Mouse (Mus musculus) heart, embryonic 15.5 days (tissue): ENCODE results near the gene Aasdh. TPM values are rescaled to one million over a fixed set of nuclear protein-coding genes. Genes with fewer than 3 reads are reported as not detected.
A peak's percentile ranks its signal among the peaks of the same experiment; 100 is the strongest.

Source experiments
- ATAC-seq: fragments of 200-750 bp; cut with Nextera tagmentation; replicated peaks from 2 replicates; pipeline ENCODE4 v1.8.0; 2017; ENCODE audit warnings: low read depth, moderate TSS enrichment; ENCODE audit not compliant: insufficient number of reproducible peaks, insufficient read depth, low FRiP score
- H3K27ac ChIP-seq: fragments of 300-500 bp; sonication (generic); 2 replicates; pipeline ENCODE4 v1.5.1; 2015; ENCODE audit warnings: mild to moderate bottlenecking, inconsistent platforms
- H3K27me3 ChIP-seq: fragments of 300-500 bp; sonication (generic); 2 replicates; pipeline ENCODE4 v1.6.1; 2015; ENCODE audit warnings: inconsistent platforms
- H3K36me3 ChIP-seq: fragments of 300-500 bp; sonication (generic); 2 replicates; pipeline ENCODE4 v1.6.1; 2015; ENCODE audit warnings: mild to moderate bottlenecking, inconsistent platforms
- H3K4me1 ChIP-seq: fragments of 300-500 bp; sonication (generic); replicated peaks from 2 replicates; pipeline ENCODE4 v1.6.1; 2015; ENCODE audit warnings: inconsistent platforms
- H3K4me2 ChIP-seq: fragments of 300-500 bp; sonication (generic); 2 replicates; pipeline ENCODE4 v1.6.1; 2015; ENCODE audit warnings: inconsistent platforms, mild to moderate bottlenecking, moderate library complexity
- H3K4me3 ChIP-seq: fragments of 300-500 bp; sonication (generic); 2 replicates; pipeline ENCODE4 v1.5.1; 2015; ENCODE audit warnings: mild to moderate bottlenecking, inconsistent platforms
- H3K9ac ChIP-seq: fragments of 300-500 bp; sonication (generic); 2 replicates; pipeline ENCODE4 v1.6.1; 2015; ENCODE audit warnings: mild to moderate bottlenecking, inconsistent platforms
- H3K9me3 ChIP-seq: fragments of 300-500 bp; sonication (generic); replicated peaks from 2 replicates; pipeline ENCODE4 v1.6.1; 2016; ENCODE audit warnings: inconsistent platforms
- WGBS: fragments of 180-500 bp; shearing (Covaris S2); methylation state at CpG from one replicate; pipeline ENCODE4 v1.1.7; 2015; ENCODE audit warnings: mixed read lengths; 5-methylcytosine and 5-hydroxymethylcytosine counted together
- polyA plus RNA-seq: library from polyadenylated mRNA; unstranded; fragments of >200 nt; fragmentation: Nextera tagmentation; extraction: Ambion mirVana; gene quantifications from 2 replicates; pipeline ENCODE4 v1.2.1, GENCODE M21; 2015

Gene Aasdh
- polyA plus RNA-seq, 1 experiment from 2014 or later: 14.1 TPM

DNA sequence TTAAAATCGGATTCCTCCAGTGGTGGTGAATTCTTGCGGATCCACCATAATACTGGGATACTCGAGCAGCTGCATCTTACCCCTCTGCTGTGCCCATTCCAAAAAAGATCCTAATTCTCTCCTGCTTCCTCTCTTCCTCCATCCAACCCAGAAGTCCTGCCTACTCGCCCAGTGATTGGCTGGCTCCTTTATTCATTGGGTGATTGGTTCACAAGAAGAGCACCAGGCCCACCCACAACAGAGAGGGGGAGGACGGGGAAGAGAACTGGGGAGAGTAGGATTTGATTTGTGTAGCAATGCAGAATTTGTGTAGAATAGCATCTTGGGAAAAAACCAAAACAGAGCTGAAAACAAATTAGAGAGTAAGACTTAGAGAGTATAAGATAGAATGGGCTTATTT lies 68.3 kb downstream of the Aasdh start:
- H3K27ac ChIP-seq: no peak overlapping the region
- no peaks in the 10 kb centered on the region for H3K9me3 ChIP-seq
- no peak overlapping the region for H3K9ac ChIP-seq
- no peaks in the 10 kb centered on the region for H3K27me3 ChIP-seq
- ATAC-seq: no peak
- H3K4me2 ChIP-seq: peak overlapping the region; percentile 43; the same call in 1 of the 2 replicates
- no peaks in the 10 kb centered on the region for H3K36me3 ChIP-seq
- WGBS: 60% methylated on average over 5 of the region's 5 CpGs
- no peaks in the 10 kb centered on the region for H3K4me1 ChIP-seq
- H3K4me3 ChIP-seq: peak overlapping the region; percentile 18; the same call in 1 of the 2 replicates

DNA sequence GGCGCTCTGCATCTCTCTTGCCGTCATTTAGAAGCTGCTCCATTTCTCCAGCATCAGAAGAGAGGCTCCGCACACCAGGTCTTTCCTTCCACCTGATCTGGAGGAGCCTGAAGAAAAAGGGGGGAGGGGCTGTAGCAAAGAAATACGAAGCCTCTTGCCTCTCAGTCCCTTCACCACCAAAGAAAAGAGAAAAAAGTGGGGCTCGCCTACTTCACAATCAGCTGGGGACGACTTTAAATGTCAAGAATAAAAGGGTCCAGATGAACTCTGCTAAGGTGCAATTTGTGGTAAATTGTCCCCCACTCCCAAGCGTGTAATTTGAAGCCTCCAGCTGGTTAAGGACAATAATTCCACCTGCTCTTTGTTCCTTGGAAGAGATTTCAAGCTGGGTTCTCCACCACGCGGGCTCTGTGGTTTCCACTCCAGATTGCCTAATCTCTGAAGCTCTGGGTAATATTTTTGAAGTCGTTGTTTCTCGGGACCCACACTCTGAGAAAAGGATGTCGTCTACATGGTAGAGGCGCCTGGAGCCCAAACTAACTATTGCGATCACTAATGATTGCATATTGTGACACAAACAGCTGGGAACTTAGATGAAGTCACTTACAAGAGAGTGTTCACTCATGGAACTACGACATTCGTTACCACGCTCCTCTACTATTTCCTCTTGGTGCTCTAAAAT lies 72.6 kb downstream of the Aasdh start:
- Histone ChIP-seq H3K9me3 (no peaks in the 10 kb centered on the region), H3K4me3 (no peak overlapping the region), H3K27me3 (no peaks in the 10 kb centered on the region), H3K4me2 (no peak overlapping the region), H3K36me3 (no peaks in the 10 kb centered on the region), H3K27ac (no peak overlapping the region), H3K9ac (no peak overlapping the region), H3K4me1 (no peaks in the 10 kb centered on the region)
- no peak for ATAC-seq
- 77% methylated on average over 17 of the region's 17 CpGs for WGBS

DNA sequence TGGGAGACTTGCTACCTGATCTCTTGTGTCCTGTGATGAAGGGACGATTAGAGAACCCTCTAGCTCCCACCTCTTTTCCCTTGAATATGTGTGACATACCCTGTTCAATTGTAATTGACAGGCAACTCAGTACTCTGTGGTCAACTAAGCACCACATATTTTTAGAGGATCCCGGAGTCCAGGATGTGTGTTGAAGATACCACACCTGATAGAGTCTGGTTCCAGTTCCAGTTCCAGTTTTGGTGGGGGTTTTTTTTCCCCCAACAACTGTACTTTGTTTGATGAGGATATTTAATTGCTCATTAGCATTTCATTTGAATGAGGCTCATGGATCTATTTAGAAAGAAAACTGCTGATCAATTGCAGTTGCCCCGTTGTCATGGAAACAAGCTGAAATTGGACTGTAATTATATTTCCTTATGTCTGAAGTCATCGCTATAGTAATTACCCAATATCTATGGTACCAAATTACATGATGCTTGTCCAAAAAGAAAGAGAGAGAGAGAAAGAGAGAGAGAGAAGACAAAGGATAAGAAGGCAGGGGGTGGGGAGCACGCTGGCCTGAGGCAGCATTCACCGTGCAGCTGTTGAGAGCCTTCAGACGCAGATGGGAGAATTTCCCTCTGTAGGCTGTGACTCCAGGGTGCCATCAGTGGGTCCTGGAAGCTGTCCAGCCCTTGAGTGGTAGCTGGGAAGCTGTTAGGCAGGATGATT lies 76.6 kb downstream of the Aasdh start:
- 75% methylated on average over 7 of the region's 7 CpGs for WGBS
- Histone ChIP-seq H3K9ac (no peak overlapping the region), H3K36me3 (no peaks in the 10 kb centered on the region), H3K27me3 (no peaks in the 10 kb centered on the region), H3K9me3 (no peaks in the 10 kb centered on the region), H3K4me3 (no peak overlapping the region), H3K4me2 (no peak overlapping the region), H3K27ac (no peak overlapping the region), H3K4me1 (no peaks in the 10 kb centered on the region)
- no peak for ATAC-seq

Other genes starting within 250 kb of the Aasdh start
- 26.9 and 32.4 TPM in 2 replicates for gene C530008M17Rik, start 249.0 kb downstream of the Aasdh start, polyA plus RNA-seq
- 208 and 244 TPM in 2 replicates for gene Paics, start 45.8 kb upstream of the Aasdh start, polyA plus RNA-seq
- gene Ppat, start 46.1 kb upstream of the Aasdh start, polyA plus RNA-seq: 18.4 and 22.7 TPM in 2 replicates
- gene Srp72, start 69.2 kb upstream of the Aasdh start, polyA plus RNA-seq: 41.2 and 59.1 TPM in 2 replicates
- gene Arl9, start 98.5 kb upstream of the Aasdh start, polyA plus RNA-seq: not detected in 2 replicates
- 0.15 TPM in 1 of 2 replicates, not detected in the other for gene Thegl, start 110.5 kb upstream of the Aasdh start, polyA plus RNA-seq
- 16.0 and 23.6 TPM in 2 replicates for gene Hopx, start 209.6 kb upstream of the Aasdh start, polyA plus RNA-seq